Mouse (Mus musculus) embryonic facial prominence, embryonic 12.5 days (tissue): ENCODE measurements around the gene Fbxl19. TPM values are rescaled to one million over a fixed set of nuclear protein-coding genes. Genes with fewer than 3 reads are reported as not detected.

Experiments used
- ATAC-seq: fragments of 200-750 bp; cut with Nextera tagmentation; 2 replicates; pipeline ENCODE4 v1.8.0; 2017; ENCODE audit not compliant: insufficient number of reproducible peaks, insufficient read depth, low FRiP score, low TSS enrichment
- H3K27ac ChIP-seq: fragments of 300-500 bp; sonication (generic); 2 replicates; pipeline ENCODE4 v1.5.1; 2016; ENCODE audit warnings: mild to moderate bottlenecking
- H3K27me3 ChIP-seq: fragments of 300-500 bp; sonication (generic); 2 replicates; pipeline ENCODE4 v1.6.1; 2016; ENCODE audit warnings: mild to moderate bottlenecking, moderate library complexity
- H3K36me3 ChIP-seq: fragments of 300-500 bp; sonication (generic); 2 replicates; pipeline ENCODE4 v1.6.1; 2016; ENCODE audit warnings: mild to moderate bottlenecking
- H3K4me1 ChIP-seq: fragments of 300-500 bp; sonication (generic); 2 replicates; pipeline ENCODE4 v1.6.1; 2016
- H3K4me2 ChIP-seq: fragments of 300-500 bp; sonication (generic); replicated peaks from 2 replicates; pipeline ENCODE4 v1.6.1; 2016; ENCODE audit warnings: mild to moderate bottlenecking, moderate library complexity
- H3K4me3 ChIP-seq: fragments of 300-500 bp; sonication (generic); 2 replicates; pipeline ENCODE4 v1.5.1; 2016; ENCODE audit warnings: mild to moderate bottlenecking
- H3K9ac ChIP-seq: fragments of 300-500 bp; sonication (generic); 2 replicates; pipeline ENCODE4 v1.6.1; 2016; ENCODE audit warnings: mild to moderate bottlenecking, moderate library complexity
- H3K9me3 ChIP-seq: fragments of 300-500 bp; sonication (generic); 2 replicates; pipeline ENCODE4 v1.6.1; 2016; ENCODE audit warnings: mild to moderate bottlenecking, moderate library complexity
- WGBS: fragments of 180-500 bp; shearing (Covaris S2); methylation state at CpG from one replicate; pipeline ENCODE4 v1.1.7; 2016; 5-methylcytosine and 5-hydroxymethylcytosine counted together
- polyA plus RNA-seq: library from polyadenylated mRNA; unstranded; fragments of >200 nt; fragmentation: Nextera tagmentation; extraction: Ambion mirVana; gene quantifications from 2 replicates; pipeline ENCODE4 v1.2.1, GENCODE M21; 2016

The Fbxl19 gene
- polyA plus RNA-seq, 1 experiment from 2014 or later, result 11.8 TPM

- peaks cover 81% of the 10 kb centered on the region for H3K36me3 ChIP-seq
- H3K27me3 ChIP-seq, result no peaks in the 10 kb centered on the region
- no peak overlapping the region for H3K4me2 ChIP-seq
- H3K9ac ChIP-seq, result 0 out of 2 replicates have a peak overlapping the region, but pooled peaks have one; percentile 1
- H3K27ac ChIP-seq, result peak overlapping the region; percentile 54; the same call in 1 of the 2 replicates
- 30% methylated on average over 6 of the region's 6 CpGs for WGBS
- peaks cover 13% of the 10 kb centered on the region for H3K4me1 ChIP-seq
- H3K4me3 ChIP-seq, result no peak overlapping the region
- H3K9me3 ChIP-seq, result no peaks in the 10 kb centered on the region
- ATAC-seq, result no peak
These were observed 15.4 kb downstream of the Fbxl19 start for GRCm38 (mm10) chr7:127759716-127760115.

- Histone ChIP-seq H3K4me1 (peaks cover 13% of the 10 kb centered on the region), H3K36me3 (peaks cover 81% of the 10 kb centered on the region), H3K4me2 (no peak overlapping the region), H3K27me3 (no peaks in the 10 kb centered on the region), H3K9ac (no peak overlapping the region), H3K9me3 (no peaks in the 10 kb centered on the region), H3K27ac (no peak overlapping the region), H3K4me3 (no peak overlapping the region)
- ATAC-seq, result no peak
- 85% methylated on average over 3 of the region's 3 CpGs for WGBS
These were observed 16.1 kb downstream of the Fbxl19 start for GRCm38 (mm10) chr7:127760478-127760877.

- H3K27ac ChIP-seq, result no peak overlapping the region
- no peak for ATAC-seq
- no peak overlapping the region for H3K4me2 ChIP-seq
- H3K4me1 ChIP-seq, result peaks cover 11% of the 10 kb centered on the region
- peaks cover 81% of the 10 kb centered on the region for H3K36me3 ChIP-seq
- no peak overlapping the region for H3K9ac ChIP-seq
- WGBS, result 51% methylated on average over 7 of the region's 7 CpGs
- no peak overlapping the region for H3K4me3 ChIP-seq
- H3K9me3 ChIP-seq, result no peaks in the 10 kb centered on the region
- no peaks in the 10 kb centered on the region for H3K27me3 ChIP-seq
These were observed 16.7 kb downstream of the Fbxl19 start for GRCm38 (mm10) chr7:127761026-127761425.

GRCm38 (mm10) chr7:127763642-127764041 lies 19.3 kb downstream of the Fbxl19 start:
- Histone ChIP-seq H3K27me3 (no peaks in the 10 kb centered on the region), H3K27ac (no peak overlapping the region), H3K9ac (no peak overlapping the region), H3K4me1 (peaks cover 17% of the 10 kb centered on the region), H3K9me3 (no peaks in the 10 kb centered on the region), H3K36me3 (peaks cover 74% of the 10 kb centered on the region), H3K4me3 (no peak overlapping the region), H3K4me2 (no peak overlapping the region)
- 87% methylated on average over 4 of the region's 4 CpGs for WGBS
- no peak for ATAC-seq

DNA sequence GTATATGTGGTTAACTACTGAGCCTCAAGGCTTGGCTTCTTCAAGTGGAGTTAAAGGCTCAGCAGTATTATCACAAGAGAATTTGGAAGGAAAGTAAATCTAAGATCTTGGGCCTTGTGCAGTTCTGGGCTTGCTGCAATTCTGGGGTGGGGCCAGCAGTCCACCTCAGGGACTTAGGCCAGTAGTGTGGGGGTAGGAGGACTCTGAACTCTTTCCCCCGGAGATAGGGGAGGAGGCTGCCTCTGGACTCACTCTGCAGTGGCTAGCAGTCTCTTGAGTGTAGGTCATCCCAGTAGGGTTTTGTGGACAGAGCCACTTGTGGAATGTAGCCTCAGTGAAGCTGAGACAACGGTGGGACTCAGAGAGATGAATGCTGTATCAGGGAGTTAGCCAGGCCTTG lies 21.4 kb downstream of the Fbxl19 start:
- H3K9ac ChIP-seq, result no peak overlapping the region
- H3K4me3 ChIP-seq, result no peak overlapping the region
- no peak for ATAC-seq
- H3K27me3 ChIP-seq, result no peaks in the 10 kb centered on the region
- peaks cover 17% of the 10 kb centered on the region for H3K4me1 ChIP-seq
- H3K4me2 ChIP-seq, result no peak overlapping the region
- H3K36me3 ChIP-seq, result peaks cover 66% of the 10 kb centered on the region
- WGBS, result 84% methylated on average over 2 of the region's 2 CpGs
- no peak overlapping the region for H3K27ac ChIP-seq
- H3K9me3 ChIP-seq, result no peaks in the 10 kb centered on the region

DNA sequence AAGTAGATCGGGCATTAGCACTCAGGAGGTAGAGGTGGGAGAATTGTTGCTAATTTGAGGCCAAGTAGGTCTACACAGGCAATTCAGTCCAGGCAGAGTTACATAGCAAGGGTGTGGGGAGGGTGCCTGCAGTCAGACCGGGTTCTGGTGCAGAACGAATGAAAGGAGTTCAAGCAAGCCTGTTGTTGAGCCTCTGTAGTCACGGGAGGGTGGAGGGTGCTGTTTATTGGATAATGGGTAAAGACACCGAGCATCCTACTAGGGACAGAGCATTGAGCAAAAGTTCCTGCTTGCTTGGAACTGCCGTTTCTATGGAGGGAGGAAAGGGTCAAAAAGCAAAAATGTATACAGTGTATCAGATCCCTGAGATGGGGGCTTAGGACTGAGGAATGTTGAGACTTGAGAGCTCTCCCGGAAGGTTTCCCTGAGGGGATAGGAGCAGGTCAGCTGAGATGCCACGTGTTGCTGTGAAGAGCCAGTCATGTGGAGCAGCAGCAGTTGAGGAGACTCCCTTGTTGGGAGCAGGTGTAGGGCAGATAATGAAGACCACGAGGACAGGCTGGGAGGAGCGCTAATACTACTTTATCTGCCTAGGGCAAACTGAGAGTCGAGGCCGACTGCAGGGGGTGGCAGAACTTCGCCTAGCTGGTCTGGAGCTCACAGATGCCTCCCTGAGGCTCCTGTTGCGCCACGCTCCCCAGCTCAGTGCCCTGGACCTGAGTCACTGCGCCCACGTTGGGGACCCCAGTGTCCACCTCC lies 22.7 kb downstream of the Fbxl19 start:
- no peak overlapping the region for H3K9ac ChIP-seq
- WGBS, result 79% methylated on average over 17 of the region's 17 CpGs
- H3K4me2 ChIP-seq, result no peak overlapping the region
- H3K4me3 ChIP-seq, result no peak overlapping the region
- H3K9me3 ChIP-seq, result no peaks in the 10 kb centered on the region
- ATAC-seq, result no peak
- H3K4me1 ChIP-seq, result peaks cover 25% of the 10 kb centered on the region
- no peaks in the 10 kb centered on the region for H3K27me3 ChIP-seq
- peaks cover 56% of the 10 kb centered on the region for H3K36me3 ChIP-seq
- no peak overlapping the region for H3K27ac ChIP-seq

- 90% methylated on average over 19 of the region's 19 CpGs for WGBS
- H3K4me3 ChIP-seq, result no peak overlapping the region
- no peaks in the 10 kb centered on the region for H3K9me3 ChIP-seq
- ATAC-seq, result no peak
- H3K27ac ChIP-seq, result peak overlapping the region; percentile 63
- no peak overlapping the region; the same call in 1 of the 2 replicates for H3K4me2 ChIP-seq
- peaks cover 50% of the 10 kb centered on the region for H3K36me3 ChIP-seq
- no peak overlapping the region for H3K9ac ChIP-seq
- no peaks in the 10 kb centered on the region for H3K27me3 ChIP-seq
- H3K4me1 ChIP-seq, result peaks cover 25% of the 10 kb centered on the region
These were observed 23.5 kb downstream of the Fbxl19 start for GRCm38 (mm10) chr7:127767671-127768345.

DNA sequence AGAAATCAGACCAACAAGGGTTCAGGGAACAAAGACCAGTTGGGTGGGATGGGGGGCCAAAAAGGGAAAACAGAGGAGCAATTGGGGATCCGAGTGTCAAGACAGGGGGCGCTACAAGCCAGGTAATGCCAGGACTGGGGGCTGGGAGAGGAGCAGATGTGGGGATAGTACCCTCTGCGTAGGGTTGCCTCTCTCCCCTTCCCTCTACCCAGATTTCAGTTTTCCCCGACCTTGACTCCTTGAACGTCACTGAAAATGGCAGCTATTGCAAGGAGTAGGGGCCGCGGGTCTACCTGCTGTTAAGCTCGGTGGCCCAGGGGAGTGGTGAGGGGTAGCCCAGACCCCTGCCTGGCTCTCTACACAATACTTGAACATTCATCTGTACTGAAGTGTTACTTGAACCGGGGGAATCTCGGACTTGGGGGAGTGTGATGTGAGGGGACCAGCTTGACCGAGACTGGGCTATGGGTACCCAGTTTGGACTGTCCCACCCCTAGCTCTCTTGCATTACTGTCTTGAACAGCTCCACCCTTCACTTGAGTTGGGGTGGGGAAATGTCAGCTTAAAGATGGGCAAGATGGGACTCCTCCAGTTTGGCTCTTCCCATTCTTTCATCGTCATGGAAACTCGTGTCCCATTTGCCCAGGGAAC lies 24.1 kb downstream of the Fbxl19 start:
- peak overlapping the region; percentile 88 for H3K4me2 ChIP-seq
- H3K4me1 ChIP-seq, result peaks cover 25% of the 10 kb centered on the region
- no peaks in the 10 kb centered on the region for H3K9me3 ChIP-seq
- H3K9ac ChIP-seq, result no peak overlapping the region
- peak overlapping the region; percentile 64; the same call in 1 of the 2 replicates for H3K4me3 ChIP-seq
- 46% methylated on average over 13 of the region's 13 CpGs for WGBS
- H3K36me3 ChIP-seq, result peaks cover 45% of the 10 kb centered on the region
- H3K27ac ChIP-seq, result peak overlapping the region; percentile 63
- ATAC-seq, result peak; percentile 43
- no peaks in the 10 kb centered on the region for H3K27me3 ChIP-seq

GRCm38 (mm10) chr7:127768997-127769593 lies 24.8 kb downstream of the Fbxl19 start:
- Histone ChIP-seq H3K36me3 (peaks cover 39% of the 10 kb centered on the region), H3K27me3 (no peaks in the 10 kb centered on the region), H3K4me2 (peak overlapping the region; percentile 88), H3K9me3 (no peaks in the 10 kb centered on the region), H3K9ac (peak overlapping the region; percentile 80), H3K4me3 (peak overlapping the region; percentile 64), H3K4me1 (peaks cover 25% of the 10 kb centered on the region), H3K27ac (peak overlapping the region; percentile 93)
- peak; percentile 80 for ATAC-seq
- WGBS, result 1% methylated on average over 16 of the region's 16 CpGs

GRCm38 (mm10) chr7:127769651-127770038 lies 25.3 kb downstream of the Fbxl19 start, which contains the start of gene Orai3:
Gene Orai3 (plus strand): TSS chr7:127769815.
- Histone ChIP-seq H3K4me1 (peaks cover 25% of the 10 kb centered on the region), H3K9me3 (no peaks in the 10 kb centered on the region), H3K4me2 (peak within 1 kb of the TSS; percentile 88), H3K27me3 (no peaks in the 10 kb centered on the region), H3K4me3 (peak within 1 kb of the TSS; percentile 64), H3K9ac (peak within 1 kb of the TSS; percentile 80), H3K27ac (peak within 1 kb of the TSS; percentile 93), H3K36me3 (peaks cover 33% of the 10 kb centered on the region)
- under 1% methylated on average over 24 of the region's 24 CpGs for WGBS
- ATAC-seq, result peak; percentile 54
